Mouse (Mus musculus) olfactory bulb, adult 2 months (tissue): ENCODE data around the gene Nudt16l1.

Source experiments
- CTCF ChIP-seq: fragments of 200-500 bp; IDR thresholded peaks from 2 replicates; pipeline ENCODE4 v1.5.1; 2012; ENCODE audit warnings: low read depth, mild to moderate bottlenecking, low read length, moderate library complexity; ENCODE audit not compliant: insufficient read depth
- POLR2A ChIP-seq: fragments of 200-500 bp; IDR thresholded peaks from 2 replicates; pipeline ENCODE4 v1.6.1; 2012; ENCODE audit warnings: mild to moderate bottlenecking, low read depth, low read length, moderate library complexity; ENCODE audit not compliant: insufficient read depth

GRCm38 (mm10) chr16:4890201-4890709 lies 48.3 kb upstream of the Nudt16l1 start:
- TF ChIP-seq POLR2A (no peak), CTCF (no peak)
